Mouse (Mus musculus) megakaryocyte, embryonic 14.5 days (primary cell): ENCODE results near the gene Sprn.

Experiments
- FLI1 ChIP-seq: IDR thresholded peaks from 2 replicates; pipeline ENCODE4 v1.6.1; 2012; ENCODE audit warnings: low read length, inconsistent platforms, mixed read lengths
- GATA1 ChIP-seq: IDR thresholded peaks from 3 replicates; pipeline ENCODE4 v1.6.1; 2012; ENCODE audit warnings: mixed read lengths, low read length, inconsistent platforms, borderline replicate concordance

DNA sequence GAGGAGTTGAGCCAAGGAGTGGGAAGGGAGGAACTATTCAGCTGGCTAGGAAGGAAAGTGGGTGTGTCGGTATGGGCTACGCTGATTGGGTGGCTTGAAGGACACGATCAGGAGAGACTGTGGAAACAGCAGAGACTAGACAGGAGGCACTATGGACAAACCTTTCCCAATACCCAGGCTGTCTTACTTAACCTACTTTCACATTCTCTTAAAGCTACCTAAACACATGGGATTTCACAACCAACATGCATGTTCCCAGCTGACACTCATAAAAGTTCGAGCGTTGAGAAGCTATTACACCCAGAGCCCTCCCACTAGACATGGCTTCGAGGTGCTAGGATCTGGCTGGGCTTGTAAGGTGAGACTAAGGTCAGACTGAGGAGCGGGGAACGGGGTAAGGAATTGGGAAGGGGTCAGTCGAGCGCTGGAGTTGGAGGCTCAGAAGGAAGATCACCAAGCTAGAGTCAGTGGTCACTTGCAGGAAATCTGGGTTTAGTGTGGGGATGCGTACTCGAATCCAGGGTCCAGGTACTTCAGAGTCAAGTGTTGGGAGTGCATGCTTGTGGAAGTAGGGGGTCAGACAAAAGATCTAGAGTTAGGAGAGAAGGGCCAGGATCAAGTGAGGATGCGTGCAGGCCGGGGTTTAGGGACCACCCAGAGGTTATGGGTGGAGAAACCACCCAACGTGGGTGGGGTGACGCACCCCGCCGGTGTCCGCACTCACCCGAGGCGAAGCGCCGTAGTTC is 38.9 kb downstream of the Sprn start, which contains the start of gene Paox:
- no peak for TF ChIP-seq GATA1
- no peak for TF ChIP-seq FLI1
